Mouse (Mus musculus) spleen, adult 2 months (tissue): ENCODE results near the gene Phip. TPM values are rescaled to one million over a fixed set of nuclear protein-coding genes. Genes with fewer than 3 reads are reported as not detected.

Experiments used
- DNase-seq, 2 experiments: peaks; one replicate each; pipeline versions ENCODE4 v3.0.0 to v3.0.0-alpha.2; 2012 to 2021; ENCODE audit warnings: low spot score in 2 of 2, low read depth in 1 of 2
- H3K27ac ChIP-seq: fragments of 200-500 bp; 2 replicates; pipeline ENCODE4 v1.5.1; 2012; ENCODE audit warnings: low read length, inconsistent platforms; ENCODE audit not compliant: insufficient read depth
- H3K27me3 ChIP-seq: fragments of 200-500 bp; 2 replicates; pipeline ENCODE4 v1.6.1; 2012; ENCODE audit warnings: mild to moderate bottlenecking, moderate library complexity, low read length, inconsistent platforms; ENCODE audit not compliant: control insufficient read depth, insufficient read depth
- H3K36me3 ChIP-seq: fragments of 200-500 bp; 2 replicates; pipeline ENCODE4 v1.6.1; 2012; ENCODE audit warnings: mild to moderate bottlenecking, low read length, inconsistent platforms; ENCODE audit not compliant: control insufficient read depth, insufficient read depth
- H3K4me1 ChIP-seq: fragments of 200-500 bp; 2 replicates; pipeline ENCODE4 v1.6.1; 2011; ENCODE audit warnings: inconsistent platforms; ENCODE audit not compliant: control insufficient read depth, insufficient read depth, insufficient read length
- H3K4me3 ChIP-seq: fragments of 200-500 bp; 2 replicates; pipeline ENCODE4 v1.5.1; 2011; ENCODE audit warnings: mild to moderate bottlenecking, inconsistent platforms; ENCODE audit not compliant: insufficient read depth, insufficient read length; ENCODE audit errors: extremely low read depth
- CTCF ChIP-seq: fragments of 200-500 bp; IDR thresholded peaks from 2 replicates; pipeline ENCODE4 v1.5.1; 2011; ENCODE audit warnings: mild to moderate bottlenecking, inconsistent platforms; ENCODE audit not compliant: insufficient read depth, insufficient read length, insufficient replicate concordance; ENCODE audit errors: extremely low read depth
- POLR2A ChIP-seq: fragments of 200-500 bp; IDR thresholded peaks from 2 replicates; pipeline ENCODE4 v1.6.1; 2011; ENCODE audit warnings: low read depth, low read length, inconsistent platforms
- WGBS: fragments of 180-500 bp; shearing (Covaris S2); methylation state at CpG from one replicate; pipeline ENCODE4 v1.1.7; 2018; 5-methylcytosine and 5-hydroxymethylcytosine counted together
- polyA plus RNA-seq: library from polyadenylated mRNA; depleted of rRNA; stranded (reverse); fragments of >200 nt; gene quantifications from 2 replicates; pipeline ENCODE4 v1.2.3, GENCODE M21; 2012

Phip gene
- polyA plus RNA-seq, 1 experiment, result 4.0 TPM

GRCm38 (mm10) chr9:82877078-82877477 lies 98.2 kb downstream of the Phip start:
- no peaks in the 10 kb centered on the region for H3K27me3 ChIP-seq
- H3K36me3 ChIP-seq, result peaks cover 37% of the 10 kb centered on the region
- H3K4me3 ChIP-seq, result no peak overlapping the region

GRCm38 (mm10) chr9:82867698-82868097 lies 107.6 kb downstream of the Phip start:
- Histone ChIP-seq H3K4me3 (no peak overlapping the region), H3K36me3 (peaks cover 15% of the 10 kb centered on the region), H3K27ac (no peak overlapping the region), H3K4me1 (no peaks in the 10 kb centered on the region), H3K27me3 (no peaks in the 10 kb centered on the region)
- no peak for TF ChIP-seq CTCF
- no peak for TF ChIP-seq POLR2A
- 91% methylated on average over 3 of the region's 3 CpGs for WGBS
- no peak for DNase-seq

More at GRCm38 (mm10) chr9:82877078-82877477, 98.2 kb downstream of the Phip start:
- no peaks in the 10 kb centered on the region for H3K4me1 ChIP-seq
- no peak for DNase-seq
- WGBS, result 97% methylated on average over 1 of the region's 1 CpGs
- TF ChIP-seq CTCF (no peak), POLR2A (no peak)
- no peak overlapping the region for H3K27ac ChIP-seq

- TF ChIP-seq CTCF, result no peak
- TF ChIP-seq POLR2A, result no peak
- Histone ChIP-seq H3K4me3 (no peak overlapping the region), H3K27me3 (no peaks in the 10 kb centered on the region), H3K36me3 (peaks cover 7% of the 10 kb centered on the region; the same call in 1 of the 2 replicates), H3K4me1 (no peaks in the 10 kb centered on the region), H3K27ac (no peak overlapping the region)
- WGBS, result 95% methylated on average over 1 of the region's 1 CpGs
- no peak for DNase-seq
Measured at GRCm38 (mm10) chr9:82866121-82866520, 109.2 kb downstream of the Phip start.

GRCm38 (mm10) chr9:82861775-82862430 lies 113.4 kb downstream of the Phip start:
- H3K4me3 ChIP-seq, result no peak overlapping the region
- no peaks in the 10 kb centered on the region for H3K27me3 ChIP-seq
- no peak for TF ChIP-seq CTCF
- TF ChIP-seq POLR2A, result no peak
- H3K4me1 ChIP-seq, result no peaks in the 10 kb centered on the region
- H3K27ac ChIP-seq, result no peak overlapping the region
- WGBS, result 86% methylated on average over 3 of the region's 3 CpGs
- no peak for DNase-seq
- H3K36me3 ChIP-seq, result peaks cover 3% of the 10 kb centered on the region; the same call in 1 of the 2 replicates

GRCm38 (mm10) chr9:82861316-82861715 lies 114.0 kb downstream of the Phip start:
- Histone ChIP-seq H3K27me3 (no peaks in the 10 kb centered on the region), H3K36me3 (peaks cover 2% of the 10 kb centered on the region; the same call in 1 of the 2 replicates), H3K4me1 (no peaks in the 10 kb centered on the region), H3K4me3 (no peak overlapping the region), H3K27ac (no peak overlapping the region)
- WGBS, result 86% methylated on average over 4 of the region's 4 CpGs
- TF ChIP-seq CTCF (no peak), POLR2A (no peak)
- DNase-seq, result no peak

- 88% methylated on average over 2 of the region's 2 CpGs for WGBS
- no peak for DNase-seq
- no peak for TF ChIP-seq POLR2A
- no peak for TF ChIP-seq CTCF
- Histone ChIP-seq H3K27me3 (no peaks in the 10 kb centered on the region), H3K36me3 (peaks cover 2% of the 10 kb centered on the region; the same call in 1 of the 2 replicates), H3K4me1 (no peaks in the 10 kb centered on the region), H3K4me3 (no peak overlapping the region), H3K27ac (no peak overlapping the region)
Measured at GRCm38 (mm10) chr9:82860805-82861204, 114.5 kb downstream of the Phip start.

GRCm38 (mm10) chr9:82856241-82856640 lies 119.1 kb downstream of the Phip start:
- TF ChIP-seq CTCF (no peak), POLR2A (no peak)
- no peaks in the 10 kb centered on the region for H3K4me1 ChIP-seq
- no peaks in the 10 kb centered on the region for H3K27me3 ChIP-seq
- H3K36me3 ChIP-seq, result no peaks in the 10 kb centered on the region
- H3K4me3 ChIP-seq, result no peak overlapping the region
- no peak overlapping the region for H3K27ac ChIP-seq
- no peak for DNase-seq
- 86% methylated on average over 4 of the region's 4 CpGs for WGBS
